Mouse (Mus musculus) adrenal gland, postnatal 14 days (tissue): Measurements from ENCODE around the gene Zfp51. TPM values are rescaled to one million over a fixed set of nuclear protein-coding genes. Genes with fewer than 3 reads are reported as not detected.

Experiments
- total RNA-seq: library from RNA; stranded (reverse); gene quantifications from 2 replicates; pipeline ENCODE4 v1.2.3, GENCODE M21; 2021

The Zfp51 gene
- total RNA-seq, 1 experiment from 2014 or later: 7.1 TPM

Other genes with a start within 250 kb of the Zfp51 start
- not detected in 2 replicates for gene Vmn1r234, start 224.3 kb upstream of the Zfp51 start, total RNA-seq
- not detected in 2 replicates for gene Vmn1r235, start 194.0 kb upstream of the Zfp51 start, total RNA-seq
- gene Vmn1r236, start 167.4 kb upstream of the Zfp51 start, total RNA-seq: not detected in 2 replicates
- gene Vmn1r237, start 138.5 kb upstream of the Zfp51 start, total RNA-seq: not detected in 2 replicates
- gene Zfp677, start 66.6 kb upstream of the Zfp51 start, total RNA-seq: 3.1 and 4.1 TPM in 2 replicates
- 3.3 TPM in 2 replicates for gene Zfp54, start 27.1 kb upstream of the Zfp51 start, total RNA-seq
- gene Zfp53, start 38.6 kb downstream of the Zfp51 start, total RNA-seq: 4.8 and 5.6 TPM in 2 replicates
- gene Zfp52, start 85.2 kb downstream of the Zfp51 start, total RNA-seq: 30.6 and 31.5 TPM in 2 replicates
- 10.2 and 12.9 TPM in 2 replicates for gene Zfp948, start 116.6 kb downstream of the Zfp51 start, total RNA-seq
- 5.4 and 5.8 TPM in 2 replicates for gene Zfp983, start 200.2 kb downstream of the Zfp51 start, total RNA-seq
- 2.9 and 3.7 TPM in 2 replicates for gene Gm10226, start 241.5 kb downstream of the Zfp51 start, total RNA-seq